Mouse (Mus musculus) neural tube, embryonic 14.5 days (tissue): Measurements from ENCODE around the gene Cactin. TPM values are rescaled to one million over a fixed set of nuclear protein-coding genes. Genes with fewer than 3 reads are reported as not detected.

Experiments
- ATAC-seq: fragments of 200-750 bp; cut with Nextera tagmentation; 2 replicates; pipeline ENCODE4 v1.8.0; 2017; ENCODE audit warnings: low read depth, mild to moderate bottlenecking, moderate TSS enrichment, moderate library complexity
- H3K27ac ChIP-seq: fragments of 300-500 bp; sonication (generic); 2 replicates; pipeline ENCODE4 v1.5.1; 2014; ENCODE audit warnings: low read depth, mild to moderate bottlenecking, control low read depth, low read length, moderate library complexity, mixed read lengths
- H3K27me3 ChIP-seq: fragments of 300-500 bp; sonication (generic); 2 replicates; pipeline ENCODE4 v1.6.1; 2014; ENCODE audit warnings: low read length; ENCODE audit not compliant: control insufficient read depth, insufficient read depth
- H3K36me3 ChIP-seq: fragments of 300-500 bp; sonication (generic); 2 replicates; pipeline ENCODE4 v1.6.1; 2014; ENCODE audit warnings: low read length, mixed read lengths; ENCODE audit not compliant: control insufficient read depth, insufficient read depth
- H3K4me1 ChIP-seq: fragments of 300-500 bp; sonication (generic); 2 replicates; pipeline ENCODE4 v1.6.1; 2014; ENCODE audit warnings: low read length; ENCODE audit not compliant: control insufficient read depth, insufficient read depth
- H3K4me2 ChIP-seq: fragments of 300-500 bp; sonication (generic); 2 replicates; pipeline ENCODE4 v1.6.1; 2014; ENCODE audit warnings: mild to moderate bottlenecking, low read depth, low read length, control low read depth
- H3K4me3 ChIP-seq: fragments of 300-500 bp; sonication (generic); 2 replicates; pipeline ENCODE4 v1.5.1; 2014; ENCODE audit warnings: low read depth, low read length, control low read depth, mixed read lengths
- H3K9ac ChIP-seq: fragments of 300-500 bp; sonication (generic); replicated peaks from 2 replicates; pipeline ENCODE4 v1.6.1; 2014; ENCODE audit warnings: low read depth, mild to moderate bottlenecking, control low read depth, low read length, mixed read lengths
- H3K9me3 ChIP-seq: fragments of 300-500 bp; sonication (generic); 2 replicates; pipeline ENCODE4 v1.6.1; 2016; ENCODE audit warnings: low read length; ENCODE audit not compliant: control insufficient read depth
- WGBS: fragments of 180-500 bp; shearing (Covaris S2); extraction: QIAGEN DNeasy Blood & Tissue Kit; methylation state at CpG from one replicate; pipeline ENCODE4 v1.1.7; 2014; 5-methylcytosine and 5-hydroxymethylcytosine counted together
- polyA plus RNA-seq: library from polyadenylated mRNA; unstranded; fragments of >200 nt; fragmentation: Nextera tagmentation; extraction: Ambion mirVana; gene quantifications from 2 replicates; pipeline ENCODE4 v1.2.1, GENCODE M21; 2014

The Cactin gene
- 14.3 and 18.7 TPM in 2 replicates for polyA plus RNA-seq

DNA sequence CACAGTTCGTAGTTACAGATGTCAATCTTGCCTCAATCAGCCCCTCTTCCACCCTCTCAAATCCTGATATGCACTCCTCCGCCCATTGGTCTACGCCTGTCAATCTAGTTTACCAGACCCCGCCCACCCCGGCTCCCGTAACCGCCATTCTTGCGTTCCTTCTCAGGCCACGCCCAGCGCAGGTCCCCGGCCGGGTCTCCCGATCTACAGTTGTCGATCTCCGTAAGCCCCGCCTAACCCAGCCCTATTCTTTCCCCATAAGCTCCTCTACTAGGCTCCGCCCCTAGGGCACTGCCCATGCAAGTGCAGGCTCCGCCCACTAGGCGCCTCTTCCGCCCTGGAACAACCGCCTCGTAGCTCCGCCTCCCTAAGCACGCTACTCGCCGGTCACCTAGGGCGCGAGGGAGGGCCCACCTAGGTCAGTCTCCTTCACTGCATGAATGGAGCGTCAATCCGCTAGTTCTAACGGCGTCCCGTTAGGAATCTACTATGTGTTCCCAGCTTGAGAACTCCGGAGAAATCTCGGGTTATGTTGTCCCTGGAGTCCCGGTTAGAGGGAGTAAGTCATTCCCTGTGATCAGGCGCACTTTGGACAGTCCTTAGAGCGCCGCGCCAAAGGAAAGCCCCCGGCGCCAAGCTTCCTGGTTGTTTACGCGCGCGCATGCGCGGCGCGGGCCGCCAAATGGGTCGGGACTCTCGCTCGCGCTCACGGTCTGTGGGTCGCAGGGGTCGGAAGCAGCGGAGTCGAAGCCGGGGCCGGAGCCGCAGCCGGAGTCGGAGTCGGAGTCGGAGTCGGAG lies at the start of gene Cactin:
Gene Cactin, plus strand, starts transcription at position 554 of the 798 bp plus-strand sequence.
- under 1% methylated on average over 68 of the region's 68 CpGs for WGBS
- Histone ChIP-seq H3K4me3 (peak within 1 kb of the TSS; percentile 84), H3K27ac (peak within 1 kb of the TSS; percentile 92), H3K4me1 (peaks cover 19% of the 10 kb centered on the region), H3K4me2 (peak within 1 kb of the TSS; percentile 80), H3K9me3 (no peaks in the 10 kb centered on the region), H3K36me3 (peaks cover 47% of the 10 kb centered on the region), H3K9ac (peak within 1 kb of the TSS; percentile 76), H3K27me3 (0 out of 2 replicates have a peak, but pooled peaks cover 2% of the 10 kb centered on the region)
- peak; percentile 92 for ATAC-seq

DNA sequence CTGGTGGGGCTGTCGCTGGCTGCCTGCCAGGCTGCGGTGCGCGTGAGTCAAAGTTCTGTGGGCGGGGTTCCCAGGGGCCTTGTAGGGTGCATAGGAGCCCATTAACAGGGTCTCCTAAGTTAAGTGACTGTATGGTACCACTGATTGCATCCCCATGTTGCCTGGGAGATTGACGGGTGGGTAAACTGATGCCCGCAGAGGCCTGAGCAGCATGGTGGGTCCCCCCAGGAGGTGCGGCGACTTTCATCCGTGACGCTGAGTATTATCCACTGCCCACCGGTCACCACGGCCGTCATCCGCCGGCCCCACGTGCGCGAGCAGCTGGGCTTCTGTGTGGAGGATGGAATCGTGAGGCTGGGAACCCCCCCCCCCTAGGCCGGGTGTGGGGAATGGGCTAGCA lies 48.5 kb upstream of the Cactin start:
- WGBS: 92% methylated on average over 21 of the region's 21 CpGs

DNA sequence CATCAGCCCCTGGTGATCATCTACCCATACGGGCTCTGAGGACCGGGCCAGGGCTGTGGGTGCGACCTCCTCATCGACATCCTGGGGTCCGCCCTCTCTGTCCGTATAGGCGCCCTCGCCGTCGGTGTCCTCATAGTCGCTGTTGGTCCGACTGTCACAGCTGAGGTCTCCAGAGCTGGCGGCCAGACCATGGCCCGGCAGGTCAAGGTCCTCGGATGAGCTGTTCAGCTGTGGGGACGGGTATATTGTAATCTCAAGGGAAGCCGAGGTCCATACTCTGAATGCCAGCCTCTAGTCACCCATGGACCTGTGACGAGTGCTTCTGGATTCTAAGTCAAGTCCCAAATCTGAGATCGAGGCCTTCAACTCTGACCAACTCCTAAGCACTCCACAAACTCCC lies 47.1 kb upstream of the Cactin start:
- Histone ChIP-seq H3K27me3 (no peaks in the 10 kb centered on the region), H3K9me3 (no peaks in the 10 kb centered on the region), H3K4me3 (no peak overlapping the region), H3K9ac (no peak overlapping the region), H3K4me1 (peaks cover 2% of the 10 kb centered on the region; the same call in 1 of the 2 replicates), H3K4me2 (no peak overlapping the region), H3K27ac (no peak overlapping the region), H3K36me3 (peaks cover 15% of the 10 kb centered on the region; the same call in 1 of the 2 replicates)
- 96% methylated on average over 19 of the region's 19 CpGs for WGBS
- no peak for ATAC-seq

More for the DNA sequence above, 48.5 kb upstream of the Cactin start:
- ATAC-seq: no peak
- H3K36me3 ChIP-seq: peaks cover 15% of the 10 kb centered on the region; the same call in 1 of the 2 replicates
- H3K4me3 ChIP-seq: no peak overlapping the region
- H3K27ac ChIP-seq: no peak overlapping the region
- H3K4me2 ChIP-seq: no peak overlapping the region
- H3K9ac ChIP-seq: no peak overlapping the region
- no peaks in the 10 kb centered on the region for H3K9me3 ChIP-seq
- H3K27me3 ChIP-seq: no peaks in the 10 kb centered on the region
- peaks cover 6% of the 10 kb centered on the region; the same call in 1 of the 2 replicates for H3K4me1 ChIP-seq

DNA sequence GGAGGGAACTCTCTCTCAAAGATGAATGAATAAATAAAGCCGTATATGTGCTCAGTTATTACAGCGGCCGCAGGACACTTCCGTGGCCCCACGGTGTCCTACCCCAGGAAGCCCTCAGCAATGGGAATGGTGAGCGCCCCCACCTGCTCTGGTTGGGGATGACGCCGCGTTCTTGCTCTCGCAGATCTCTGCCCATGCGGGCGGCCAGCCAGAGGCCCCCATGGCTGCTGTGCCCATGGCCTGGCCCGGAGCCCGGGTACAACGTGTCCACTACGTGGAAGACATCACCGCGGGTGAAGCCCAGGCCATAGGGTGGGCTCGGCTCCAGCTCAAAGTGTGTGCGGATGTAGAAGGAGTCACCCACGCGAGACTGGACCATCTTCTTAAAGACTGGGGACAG lies 43.2 kb upstream of the Cactin start:
- Histone ChIP-seq H3K27ac (no peak overlapping the region), H3K27me3 (no peaks in the 10 kb centered on the region), H3K4me3 (no peak overlapping the region), H3K4me1 (no peaks in the 10 kb centered on the region), H3K9me3 (no peaks in the 10 kb centered on the region), H3K9ac (no peak overlapping the region), H3K36me3 (peaks cover 8% of the 10 kb centered on the region; the same call in 1 of the 2 replicates), H3K4me2 (no peak overlapping the region)
- ATAC-seq: no peak
- 80% methylated on average over 22 of the region's 22 CpGs for WGBS

DNA sequence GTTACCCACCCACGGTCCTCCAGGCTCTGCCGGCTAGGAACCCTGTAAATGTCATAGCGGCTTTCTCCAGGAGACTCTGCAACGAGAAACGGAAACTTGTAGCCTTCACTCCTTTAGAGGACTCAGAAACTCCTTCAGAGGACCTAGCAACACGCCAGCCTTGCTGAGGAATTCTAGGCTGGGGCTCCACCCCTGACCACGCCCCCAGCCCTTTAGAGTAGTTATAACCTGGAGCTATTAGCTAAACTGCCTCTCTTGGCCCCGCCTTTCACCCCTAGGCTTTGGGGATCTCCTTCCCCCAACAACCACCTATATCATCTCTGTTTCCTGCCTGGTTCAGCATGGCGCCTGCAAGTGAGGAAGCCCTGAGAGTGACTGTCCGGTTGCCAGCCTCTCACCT lies 41.4 kb upstream of the Cactin start:
- no peaks in the 10 kb centered on the region for H3K36me3 ChIP-seq
- 24% methylated on average over 10 of the region's 10 CpGs for WGBS
- H3K9ac ChIP-seq: no peak overlapping the region
- no peaks in the 10 kb centered on the region for H3K9me3 ChIP-seq
- H3K4me2 ChIP-seq: no peak overlapping the region
- ATAC-seq: no peak
- no peak overlapping the region for H3K27ac ChIP-seq
- H3K4me1 ChIP-seq: no peaks in the 10 kb centered on the region
- peaks cover 3% of the 10 kb centered on the region; the same call in 1 of the 2 replicates for H3K27me3 ChIP-seq
- H3K4me3 ChIP-seq: no peak overlapping the region

DNA sequence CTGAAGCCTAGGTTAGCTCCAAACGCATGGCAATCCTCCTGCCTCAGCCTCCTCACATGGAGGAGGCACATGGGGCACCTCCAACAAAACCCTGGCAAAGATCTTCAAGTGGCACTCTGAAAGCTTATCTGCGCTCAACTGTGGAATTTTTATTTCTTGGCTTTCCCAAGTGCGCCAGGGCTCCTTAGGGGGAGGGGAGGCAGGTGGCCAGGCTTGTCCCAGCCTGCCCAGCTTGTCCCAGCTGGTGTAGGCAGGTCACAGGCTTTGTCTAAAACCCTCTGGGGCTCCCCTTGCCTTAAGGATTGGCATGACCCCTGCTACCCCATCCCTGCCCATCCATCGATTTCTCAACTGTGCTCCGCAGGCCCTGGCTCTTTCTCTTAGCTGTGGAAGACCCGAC lies 36.7 kb upstream of the Cactin start:
- Histone ChIP-seq H3K9ac (no peak overlapping the region), H3K4me1 (0 out of 2 replicates have a peak, but pooled peaks cover 3% of the 10 kb centered on the region), H3K36me3 (no peaks in the 10 kb centered on the region), H3K27me3 (peaks cover 3% of the 10 kb centered on the region), H3K4me2 (no peak overlapping the region), H3K9me3 (no peaks in the 10 kb centered on the region), H3K4me3 (no peak overlapping the region), H3K27ac (no peak overlapping the region)
- ATAC-seq: no peak
- WGBS: 54% methylated on average over 6 of the region's 6 CpGs

DNA sequence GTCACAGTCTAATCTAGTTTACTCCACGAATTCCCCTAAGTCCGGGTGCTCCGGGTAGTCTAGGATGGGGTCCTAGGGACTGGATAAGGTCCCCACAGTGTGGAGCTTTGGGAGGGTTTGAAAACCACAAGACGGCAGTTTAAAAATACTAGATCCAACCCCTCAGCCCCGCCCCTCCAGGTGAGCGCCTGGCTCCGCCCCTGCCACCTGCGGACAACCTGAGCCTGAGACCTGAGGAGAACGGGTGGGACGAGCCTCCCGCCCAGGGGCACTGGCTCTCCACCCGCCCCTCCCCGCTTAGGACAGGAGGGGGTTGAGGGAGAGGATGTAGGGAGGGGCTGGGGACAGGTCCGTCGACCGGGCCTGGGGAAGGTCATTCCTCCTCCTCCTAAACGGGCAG lies 36.2 kb upstream of the Cactin start:
- H3K4me1 ChIP-seq: 0 out of 2 replicates have a peak, but pooled peaks cover 3% of the 10 kb centered on the region
- H3K27me3 ChIP-seq: peaks cover 3% of the 10 kb centered on the region
- H3K4me3 ChIP-seq: no peak overlapping the region
- no peak overlapping the region for H3K9ac ChIP-seq
- no peak overlapping the region for H3K27ac ChIP-seq
- WGBS: 13% methylated on average over 17 of the region's 17 CpGs
- no peaks in the 10 kb centered on the region for H3K9me3 ChIP-seq
- H3K4me2 ChIP-seq: no peak overlapping the region
- H3K36me3 ChIP-seq: no peaks in the 10 kb centered on the region
- ATAC-seq: no peak

DNA sequence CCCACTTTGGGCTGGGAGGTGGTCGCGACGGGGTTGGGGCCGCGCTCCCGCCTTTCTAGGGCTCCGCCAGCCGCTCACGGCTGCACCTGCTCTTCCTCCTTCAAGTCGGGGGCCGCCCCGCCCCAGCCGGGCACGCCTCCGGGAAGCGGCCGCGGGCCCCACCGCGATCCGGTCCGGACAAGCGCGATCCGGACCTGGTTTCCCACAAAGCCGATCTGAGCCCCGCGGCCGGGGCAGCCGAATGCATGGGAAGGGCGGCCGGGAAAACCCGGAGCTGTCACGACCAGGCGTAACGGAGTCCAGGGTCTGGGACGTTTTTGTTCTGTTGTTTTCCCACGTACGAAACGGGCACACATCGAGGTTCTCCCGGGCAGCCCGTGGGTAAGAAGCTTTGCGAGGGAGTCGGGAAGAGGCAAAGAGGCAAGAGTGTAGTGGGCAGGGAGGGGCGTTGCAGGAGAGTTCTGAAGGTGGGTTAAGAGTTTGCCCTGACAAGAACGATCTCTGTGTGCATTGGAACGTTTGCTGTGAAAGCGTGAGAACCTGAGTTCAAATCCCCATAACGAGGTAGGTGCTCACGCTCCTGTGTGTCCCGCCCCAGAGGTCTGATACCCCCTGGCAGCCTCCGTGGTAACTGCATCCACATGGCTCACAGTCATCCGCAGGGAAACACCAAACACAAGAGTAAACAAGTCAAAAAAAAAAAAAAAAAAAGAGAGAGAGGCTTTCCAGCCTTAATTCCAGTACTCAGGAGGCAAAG lies 35.0 kb upstream of the Cactin start:
- H3K9ac ChIP-seq: peak overlapping the region; percentile 50
- no peaks in the 10 kb centered on the region for H3K9me3 ChIP-seq
- 2% methylated on average over 54 of the region's 54 CpGs for WGBS
- no peaks in the 10 kb centered on the region for H3K36me3 ChIP-seq
- H3K4me2 ChIP-seq: peak overlapping the region; percentile 71
- peaks cover 3% of the 10 kb centered on the region for H3K27me3 ChIP-seq
- peak; percentile 72 for ATAC-seq
- peak overlapping the region; percentile 39 for H3K4me3 ChIP-seq
- peaks cover 4% of the 10 kb centered on the region; the same call in 1 of the 2 replicates for H3K4me1 ChIP-seq
- H3K27ac ChIP-seq: no peak overlapping the region

DNA sequence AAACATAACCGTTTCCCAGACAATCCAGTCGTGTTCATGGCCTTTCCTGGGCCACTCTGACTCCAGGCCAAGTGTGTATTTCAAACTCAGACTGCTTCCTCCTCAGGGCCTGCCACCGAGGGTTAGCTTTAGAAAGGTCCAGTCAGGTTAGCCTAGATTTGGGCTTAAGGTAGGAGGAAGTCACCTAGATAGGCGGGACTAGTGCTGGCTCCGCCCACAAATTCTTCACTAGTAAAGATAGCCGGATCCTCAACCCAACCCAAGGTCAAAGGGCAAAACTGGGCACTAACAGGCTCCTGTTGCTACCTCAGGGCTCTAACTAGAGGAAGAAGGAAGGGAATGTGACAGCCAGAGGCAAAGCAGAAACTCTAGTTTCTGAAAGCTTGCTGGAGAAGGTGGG lies 34.3 kb upstream of the Cactin start:
- H3K4me2 ChIP-seq: no peak overlapping the region
- WGBS: 55% methylated on average over 6 of the region's 6 CpGs
- ATAC-seq: no peak
- peaks cover 3% of the 10 kb centered on the region for H3K27me3 ChIP-seq
- no peak overlapping the region for H3K27ac ChIP-seq
- no peaks in the 10 kb centered on the region for H3K9me3 ChIP-seq
- H3K36me3 ChIP-seq: no peaks in the 10 kb centered on the region
- peaks cover 6% of the 10 kb centered on the region; the same call in 1 of the 2 replicates for H3K4me1 ChIP-seq
- no peak overlapping the region for H3K9ac ChIP-seq
- H3K4me3 ChIP-seq: no peak overlapping the region
